Mouse (Mus musculus) cerebral cortex, adult 2 months (tissue): Measurements from ENCODE around the gene S1pr2.

ENCODE experiments used
- WGBS: fragments of 180-500 bp; shearing (Covaris S2); methylation state at CpG from one replicate; pipeline ENCODE4 v1.1.7; 2018; 5-methylcytosine and 5-hydroxymethylcytosine counted together

Gene S1pr2

DNA sequence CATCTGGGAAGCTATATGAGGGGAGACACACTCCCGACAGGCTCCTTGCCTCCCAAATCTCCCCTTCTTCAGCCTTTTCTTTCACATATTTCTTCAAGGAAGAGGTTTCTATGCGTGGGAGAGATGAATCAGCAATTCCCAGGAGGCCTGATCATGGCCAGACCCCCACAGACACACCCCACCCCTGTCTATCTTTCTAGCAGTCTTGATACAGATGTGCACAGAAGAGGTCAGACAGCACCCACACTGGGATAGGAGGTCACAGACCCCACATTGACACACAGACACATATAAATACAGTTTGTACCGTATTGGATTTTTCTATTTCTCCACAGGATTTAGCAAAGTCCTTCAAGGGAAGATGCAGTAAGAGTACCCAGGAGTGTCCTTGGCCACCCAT, 10.6 kb downstream of the S1pr2 start:
- 79% methylated on average over 3 of the region's 3 CpGs for WGBS

- WGBS, result 87% methylated on average over 4 of the region's 4 CpGs
These were observed 11.0 kb downstream of the S1pr2 start for GRCm38 (mm10) chr9:20965606-20966005.

GRCm38 (mm10) chr9:20961557-20961956, 15.0 kb downstream of the S1pr2 start:
- 65% methylated on average over 9 of the region's 9 CpGs for WGBS

DNA sequence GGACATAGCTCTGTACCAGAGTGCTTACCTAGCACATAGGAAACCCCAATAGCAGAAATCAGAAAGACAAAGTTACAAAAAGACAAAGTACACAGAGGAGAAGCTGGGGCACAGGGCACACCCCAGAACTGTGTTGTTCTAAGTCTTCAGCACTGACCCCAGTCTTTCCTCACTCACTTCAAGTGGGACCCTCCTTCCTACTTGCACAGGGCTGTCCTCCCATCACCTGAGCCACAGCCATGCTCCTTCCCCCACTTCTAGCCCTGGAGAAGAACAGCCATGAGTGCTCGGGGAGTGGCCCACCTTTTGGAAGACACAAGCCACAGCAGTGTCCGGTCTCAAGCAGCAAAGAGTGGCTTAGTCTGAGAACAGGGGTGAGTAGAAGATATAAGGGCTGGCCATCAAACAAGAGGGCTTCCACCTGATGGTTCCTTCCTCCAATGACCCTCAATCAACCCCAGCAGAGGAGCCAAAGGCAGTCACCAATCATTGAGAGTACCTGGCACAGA, 17.1 kb downstream of the S1pr2 start, which contains the start of gene Dnmt1:
Gene Dnmt1, minus strand, starts transcription at position 459 of the 509 bp plus-strand sequence.
- 92% methylated on average over 2 of the region's 2 CpGs for WGBS

- WGBS, result 89% methylated on average over 3 of the region's 3 CpGs
These were observed 19.6 kb downstream of the S1pr2 start for GRCm38 (mm10) chr9:20956989-20957388.

DNA sequence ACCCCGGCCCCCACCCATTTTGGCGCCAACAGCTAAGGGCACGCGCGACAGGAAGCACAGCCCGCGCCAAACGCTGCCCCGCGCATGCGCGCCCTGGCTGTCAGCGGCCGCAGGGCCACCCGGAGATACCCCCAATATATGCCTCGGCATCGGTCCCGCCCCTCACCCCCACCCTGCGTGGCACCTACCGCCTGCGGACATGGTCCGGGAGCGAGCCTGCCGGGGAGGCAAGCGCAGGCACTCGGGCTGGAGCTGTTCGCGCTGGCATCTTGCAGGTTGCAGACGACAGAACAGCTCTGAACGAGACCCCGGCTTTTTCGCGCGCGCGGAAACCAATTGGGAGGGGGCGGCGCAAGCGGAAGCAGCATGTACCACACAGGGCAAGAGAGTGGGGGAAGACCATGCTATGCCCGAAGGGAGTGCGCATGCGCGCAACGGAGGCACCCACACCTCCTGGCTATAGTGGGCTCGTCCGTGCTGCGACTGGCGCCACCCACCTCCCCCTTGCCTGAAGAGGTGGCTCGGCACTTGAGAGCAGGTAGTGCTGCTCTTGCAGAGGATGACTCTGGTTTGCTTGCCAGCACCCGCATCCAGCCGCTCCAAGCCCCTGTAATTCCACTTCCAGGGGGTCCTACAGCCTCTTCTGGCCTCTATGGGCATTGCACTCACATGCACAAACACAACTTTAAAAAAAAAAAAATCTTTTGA, 23.9 kb downstream of the S1pr2 start:
- WGBS, result under 1% methylated on average over 51 of the region's 51 CpGs

DNA sequence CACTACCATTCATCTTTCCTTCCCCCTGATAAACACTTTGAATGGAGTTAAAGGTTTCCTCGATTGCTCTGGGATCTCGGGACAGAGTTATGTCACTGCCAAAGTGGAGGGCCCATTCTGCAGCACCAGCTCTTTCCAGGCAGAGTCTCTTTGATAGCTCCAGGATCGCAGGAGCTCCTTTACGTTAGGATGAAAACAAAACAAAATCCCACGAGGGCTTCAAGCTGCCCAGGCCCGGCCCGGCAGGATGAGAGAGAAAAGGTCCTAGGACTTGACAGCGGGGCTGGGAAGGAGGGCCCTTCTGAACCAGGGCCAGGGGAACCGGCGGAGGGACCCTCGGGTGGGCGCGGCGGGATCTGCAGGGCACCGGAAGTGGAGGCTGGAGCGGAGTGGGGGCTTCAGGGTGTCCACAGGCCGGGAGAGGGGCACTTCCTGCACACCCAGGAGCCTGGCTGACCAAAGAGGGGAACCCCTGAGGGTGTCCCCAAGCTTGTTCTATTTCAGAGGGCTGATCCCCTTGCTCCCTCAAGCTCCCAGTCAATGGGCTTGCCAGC, 24.5 kb downstream of the S1pr2 start:
- WGBS, result 1% methylated on average over 17 of the region's 17 CpGs

DNA sequence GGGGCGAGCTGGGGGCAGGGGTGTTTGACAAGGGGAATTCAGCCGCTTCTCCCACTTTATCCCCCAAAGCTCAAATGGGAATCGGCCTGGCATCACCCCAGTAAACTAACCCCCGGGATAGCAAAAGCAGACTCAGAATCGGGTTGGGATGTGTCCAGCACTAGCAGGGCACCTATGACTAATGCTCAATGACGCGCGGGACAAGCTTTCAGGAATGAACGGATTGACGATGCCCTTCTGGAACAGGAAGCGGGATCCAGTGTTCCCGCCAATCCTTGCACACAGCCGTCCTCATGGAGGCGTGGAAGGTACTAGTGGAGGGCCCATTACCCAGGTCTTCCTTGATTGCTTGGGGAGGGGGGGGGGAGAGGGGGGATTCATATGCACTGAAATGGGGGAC, 25.1 kb downstream of the S1pr2 start:
- 7% methylated on average over 14 of the region's 14 CpGs for WGBS

DNA sequence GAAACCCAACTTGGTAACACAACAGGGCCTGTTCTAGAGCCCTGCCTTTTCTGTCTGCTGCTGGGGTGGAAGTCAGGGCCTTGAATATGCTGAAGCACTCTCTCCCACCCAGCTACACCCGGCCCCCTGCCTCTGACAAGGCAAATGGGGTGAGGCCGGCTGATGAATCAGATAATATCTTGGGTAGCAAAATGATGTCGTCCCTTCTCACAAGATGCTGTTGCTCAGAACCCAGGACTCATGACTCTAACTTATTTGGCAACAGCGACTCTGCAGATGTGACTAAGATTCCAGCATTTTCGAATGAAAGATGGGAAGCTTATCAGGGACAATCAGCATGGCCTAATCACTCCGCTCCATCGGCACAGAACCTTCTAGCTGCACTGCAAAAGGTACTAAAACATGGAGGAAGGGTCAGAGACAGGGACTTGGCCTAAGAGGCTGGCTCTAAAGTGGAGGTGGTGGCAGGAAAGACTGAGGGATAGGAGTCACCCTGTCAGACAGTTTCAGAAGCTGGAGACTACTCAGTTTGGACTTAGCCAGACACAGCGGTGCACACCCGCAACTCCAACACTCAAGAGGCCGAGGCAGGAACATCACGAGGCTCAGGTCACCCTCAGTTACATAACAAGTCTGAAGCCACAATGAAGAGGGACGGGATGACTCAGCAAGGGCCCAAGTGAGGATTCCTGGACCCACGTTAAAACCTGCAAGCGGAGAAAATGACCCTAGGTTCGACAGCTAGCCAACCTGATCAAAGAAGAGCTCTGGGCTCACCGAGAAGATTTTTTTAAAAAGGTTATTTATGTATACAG, 30.3 kb downstream of the S1pr2 start:
- WGBS, result 82% methylated on average over 16 of the region's 16 CpGs

DNA sequence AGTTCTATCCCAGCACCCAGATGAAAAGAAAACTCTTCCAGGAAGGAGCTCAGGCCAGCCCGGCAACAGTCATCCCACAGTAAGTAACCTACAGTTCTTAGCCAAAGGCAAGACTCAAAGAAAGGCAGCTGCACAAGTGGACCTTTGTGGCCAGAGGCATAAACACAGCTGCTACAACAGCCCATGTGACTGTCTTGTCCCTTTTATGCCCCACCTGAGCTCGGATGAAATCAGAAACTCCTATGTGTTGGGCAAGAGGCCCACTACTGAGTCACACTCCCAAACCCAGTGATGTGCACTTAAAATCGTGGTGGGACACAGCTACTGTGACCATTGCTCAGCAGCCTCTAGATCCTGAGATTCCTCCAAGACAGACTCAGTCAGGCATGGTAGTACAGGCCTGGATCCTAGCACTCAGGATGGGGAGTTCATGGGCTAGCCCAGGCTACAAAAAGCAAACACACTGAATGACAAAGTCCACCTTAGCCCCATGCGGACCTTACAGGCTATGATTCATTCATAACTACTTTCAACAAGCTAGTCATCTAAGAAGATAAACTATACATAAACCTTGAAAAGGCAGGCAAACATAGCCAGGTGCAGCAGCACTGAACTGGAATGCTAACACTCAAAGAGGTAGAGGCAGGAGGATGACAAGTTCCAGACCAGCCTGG, 31.7 kb downstream of the S1pr2 start:
- WGBS, result 50% methylated on average over 4 of the region's 4 CpGs

DNA sequence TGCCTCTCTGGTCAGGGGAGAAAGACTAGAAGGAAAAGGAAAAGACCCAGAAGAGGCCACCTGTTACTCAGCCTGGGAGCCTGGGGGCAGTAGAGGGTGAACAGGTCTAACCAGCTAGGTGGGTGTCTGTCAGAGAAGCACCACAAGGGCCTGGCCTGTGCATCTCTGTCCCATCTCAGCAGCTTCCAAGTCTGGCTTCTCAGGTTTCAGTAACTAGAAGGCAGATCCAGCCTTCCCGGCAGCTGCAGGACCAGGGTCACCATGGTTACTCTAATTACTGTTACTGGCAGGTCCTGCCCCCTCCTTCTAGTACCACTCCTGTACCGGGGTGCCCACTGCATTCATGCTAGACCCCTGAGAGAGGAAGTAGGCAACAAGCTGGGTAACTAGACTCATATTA, 32.7 kb downstream of the S1pr2 start:
- 38% methylated on average over 2 of the region's 2 CpGs for WGBS

DNA sequence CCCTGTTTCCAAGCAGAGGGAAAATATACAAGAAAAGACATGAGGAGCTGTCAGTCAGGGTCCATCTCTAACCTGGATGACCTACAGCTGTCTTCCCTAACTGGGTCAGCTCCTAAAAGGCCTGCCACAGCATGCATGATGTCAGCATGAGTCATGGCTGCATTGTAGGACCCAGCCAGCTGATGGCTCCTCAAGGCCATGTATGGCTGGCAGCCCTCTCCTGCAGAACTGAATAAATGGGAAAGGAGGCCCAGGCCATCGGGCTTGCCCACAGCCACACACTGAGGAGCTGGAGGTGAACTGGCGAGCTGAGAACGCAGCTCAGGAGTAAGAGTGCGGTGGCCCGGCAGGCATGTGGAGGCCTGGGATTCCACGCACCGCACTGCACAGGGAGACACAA, 33.2 kb downstream of the S1pr2 start:
- 90% methylated on average over 7 of the region's 7 CpGs for WGBS

- 86% methylated on average over 3 of the region's 3 CpGs for WGBS
These were observed 53.3 kb downstream of the S1pr2 start for GRCm38 (mm10) chr9:20923258-20923657.

- 81% methylated on average over 4 of the region's 4 CpGs for WGBS
These were observed 60.4 kb downstream of the S1pr2 start for GRCm38 (mm10) chr9:20916160-20916559.
